8 mouse cellular contexts compared by ENCODE assay signal in the genomic region with DNA sequence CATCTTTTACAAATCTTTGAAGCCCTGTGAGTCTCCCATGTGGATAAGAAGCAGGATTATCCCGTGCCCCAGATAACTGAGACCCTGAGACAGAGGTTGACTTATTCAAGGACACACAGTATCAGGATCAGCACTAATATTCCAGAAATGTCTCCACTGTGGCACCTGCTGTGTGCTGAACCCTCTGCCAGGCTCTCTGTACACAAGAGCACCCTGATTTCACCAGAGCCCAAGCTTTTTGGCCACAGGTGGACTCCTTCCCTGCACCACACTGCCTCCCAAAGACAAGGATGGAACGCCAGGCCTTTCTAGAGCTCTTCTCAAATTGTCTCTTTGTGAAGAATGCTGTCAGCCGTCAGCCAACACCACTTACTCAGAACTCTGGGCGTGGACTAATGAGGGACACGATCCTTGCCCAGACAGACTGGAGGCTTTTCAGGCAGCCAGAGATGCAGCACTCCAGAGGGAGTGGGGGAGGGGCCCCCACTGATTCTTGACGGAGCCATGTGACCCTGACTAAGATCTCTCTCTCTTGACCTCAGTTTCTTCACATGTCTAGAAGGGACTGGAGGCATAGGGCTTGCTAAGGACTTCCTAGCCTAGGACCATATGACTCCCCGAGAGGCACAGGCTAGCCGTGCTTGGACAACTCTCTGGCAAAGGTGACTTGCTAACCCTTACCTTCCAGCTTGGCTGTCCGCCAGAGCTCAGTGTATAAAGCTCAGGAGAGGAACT.
DNase-seq lines count a peak whose midpoint lies in the region; ATAC-seq lines count a peak whose summit lies in the region.

No protein-coding gene starts in this region.

- H3K9ac ChIP-seq in forebrain, embryonic 11.5 days (ENCODE audit: low read length), result no peak overlapping the region
- 0 out of 2 replicates have a peak overlapping the region, but pooled peaks have one; percentile 30 for H3K9ac ChIP-seq in heart, embryonic 13.5 days
- H3K9ac ChIP-seq in limb, embryonic 13.5 days, result no peak overlapping the region
- no peak overlapping the region for H3K9ac ChIP-seq in stomach, embryonic 16.5 days (ENCODE audit: low read length)

- no peak for ATAC-seq in forebrain, embryonic 11.5 days (replicated peaks; ENCODE audit: low FRiP score)
- peak; percentile 18; the same call in 1 of the 2 replicates for ATAC-seq in common myeloid progenitor, adult 5-6 weeks (replicated peaks; ENCODE audit: low read depth, poor library complexity, severe bottlenecking)
- ATAC-seq in heart, embryonic 13.5 days (ENCODE audit: extremely low read depth, insufficient number of reproducible peaks, low FRiP score, low TSS enrichment), result no peak; the same call in 1 of the 2 replicates
- ATAC-seq in limb, embryonic 13.5 days (ENCODE audit: low FRiP score, low read depth), result peak; percentile 18; the same call in 1 of the 2 replicates
- peak; percentile 73 for ATAC-seq in stomach, embryonic 16.5 days (ENCODE audit: insufficient read depth, low FRiP score)

- no peak overlapping the region for H3K4me3 ChIP-seq in forebrain, embryonic 10.5 days
- H3K4me3 ChIP-seq in forebrain, embryonic 11.5 days (ENCODE audit: low read depth, low read length), result no peak overlapping the region
- H3K4me3 ChIP-seq in heart, embryonic 13.5 days, result no peak overlapping the region
- no peak overlapping the region for H3K4me3 ChIP-seq in limb, embryonic 13.5 days
- H3K4me3 ChIP-seq in stomach, embryonic 16.5 days (replicated peaks; ENCODE audit: low read length), result no peak overlapping the region

- H3K9me3 ChIP-seq in forebrain, embryonic 10.5 days, result no peaks in the 10 kb centered on the region
- H3K9me3 ChIP-seq in forebrain, embryonic 11.5 days (ENCODE audit: control insufficient read depth, low read length), result no peaks in the 10 kb centered on the region
- no peaks in the 10 kb centered on the region for H3K9me3 ChIP-seq in heart, embryonic 13.5 days
- H3K9me3 ChIP-seq in limb, embryonic 13.5 days, result no peaks in the 10 kb centered on the region
- no peaks in the 10 kb centered on the region for H3K9me3 ChIP-seq in stomach, embryonic 16.5 days (replicated peaks; ENCODE audit: control insufficient read depth, low read length)

- 42% methylated on average over 9 of the region's 9 CpGs for WGBS in forebrain, embryonic 10.5 days
- 35% methylated on average over 9 of the region's 9 CpGs for WGBS in forebrain, embryonic 11.5 days
- 11% methylated on average over 9 of the region's 9 CpGs for WGBS in heart, embryonic 13.5 days
- 25% methylated on average over 9 of the region's 9 CpGs for WGBS in limb, embryonic 13.5 days
- 17% methylated on average over 9 of the region's 9 CpGs for WGBS in stomach, embryonic 16.5 days

- H3K27me3 ChIP-seq in forebrain, embryonic 10.5 days (ENCODE audit: poor library complexity, severe bottlenecking), result peaks cover 37% of the 10 kb centered on the region
- no peaks in the 10 kb centered on the region for H3K27me3 ChIP-seq in forebrain, embryonic 11.5 days (ENCODE audit: control insufficient read depth, insufficient read depth, low read length)
- no peaks in the 10 kb centered on the region for H3K27me3 ChIP-seq in heart, embryonic 13.5 days (replicated peaks)
- no peaks in the 10 kb centered on the region; the same call in 1 of the 2 replicates for H3K27me3 ChIP-seq in limb, embryonic 13.5 days
- no peaks in the 10 kb centered on the region for H3K27me3 ChIP-seq in stomach, embryonic 16.5 days (ENCODE audit: control insufficient read depth, insufficient read depth, low read length)

- no peak overlapping the region for H3K4me2 ChIP-seq in forebrain, embryonic 11.5 days (ENCODE audit: low read depth, low read length, severe bottlenecking)
- H3K4me2 ChIP-seq in heart, embryonic 13.5 days, result peak overlapping the region; percentile 34
- H3K4me2 ChIP-seq in limb, embryonic 13.5 days (replicated peaks), result peak overlapping the region; percentile 14; the same call in 1 of the 2 replicates
- H3K4me2 ChIP-seq in stomach, embryonic 16.5 days (ENCODE audit: low read depth, low read length), result 0 out of 2 replicates have a peak overlapping the region, but pooled peaks have one; percentile 3

- no peaks in the 10 kb centered on the region for H3K36me3 ChIP-seq in forebrain, embryonic 10.5 days (replicated peaks)
- no peaks in the 10 kb centered on the region for H3K36me3 ChIP-seq in forebrain, embryonic 11.5 days (ENCODE audit: control insufficient read depth, insufficient read depth, low read length)
- H3K36me3 ChIP-seq in heart, embryonic 13.5 days, result no peaks in the 10 kb centered on the region
- no peaks in the 10 kb centered on the region for H3K36me3 ChIP-seq in limb, embryonic 13.5 days
- H3K36me3 ChIP-seq in stomach, embryonic 16.5 days (ENCODE audit: control insufficient read depth, insufficient read depth, low read length), result no peaks in the 10 kb centered on the region

- peaks cover 42% of the 10 kb centered on the region for H3K4me1 ChIP-seq in forebrain, embryonic 10.5 days
- H3K4me1 ChIP-seq in forebrain, embryonic 11.5 days (replicated peaks; ENCODE audit: control insufficient read depth, insufficient read depth, low read length), result peaks cover 7% of the 10 kb centered on the region; the same call in 1 of the 2 replicates
- H3K4me1 ChIP-seq in heart, embryonic 13.5 days, result peaks cover 45% of the 10 kb centered on the region
- H3K4me1 ChIP-seq in limb, embryonic 13.5 days, result peaks cover 55% of the 10 kb centered on the region
- peaks cover 24% of the 10 kb centered on the region for H3K4me1 ChIP-seq in stomach, embryonic 16.5 days (ENCODE audit: control insufficient read depth, insufficient read depth, low read length)

- peak overlapping the region; percentile 11; the same call in 1 of the 2 replicates for H3K27ac ChIP-seq in forebrain, embryonic 10.5 days
- H3K27ac ChIP-seq in forebrain, embryonic 11.5 days (ENCODE audit: low read depth, low read length), result no peak overlapping the region
- peak overlapping the region; percentile 59 for H3K27ac ChIP-seq in heart, embryonic 13.5 days (replicated peaks)
- no peak overlapping the region; the same call in 1 of the 2 replicates for H3K27ac ChIP-seq in limb, embryonic 13.5 days
- peak overlapping the region; percentile 63; the same call in 1 of the 2 replicates for H3K27ac ChIP-seq in stomach, embryonic 16.5 days (ENCODE audit: low read length)

- no peak for DNase-seq in forebrain, embryonic 10.5 days (ENCODE audit: extremely low spot score, low spot score)
- no peak for DNase-seq in forebrain, embryonic 11.5 days (ENCODE audit: low spot score)
- DNase-seq in spleen, adult 18-20 months, result no peak
- DNase-seq in cerebellum, postnatal 4 days (ENCODE audit: low spot score in 2 of 2), result no peak

Comparison
In these comparisons a context has a peak if more than half of its experiments do, and no peak if none do; other contexts are left out.
1. H3K27ac ChIP-seq: peak in forebrain, embryonic 10.5 days (single experiment), heart, embryonic 13.5 days (single experiment) and stomach, embryonic 16.5 days (single experiment); none in forebrain, embryonic 11.5 days (single experiment) and limb, embryonic 13.5 days (single experiment).
2. ATAC-seq: peak in common myeloid progenitor, adult 5-6 weeks (single experiment), limb, embryonic 13.5 days (single experiment) and stomach, embryonic 16.5 days (single experiment); none in forebrain, embryonic 11.5 days (single experiment) and heart, embryonic 13.5 days (single experiment).